Mouse (Mus musculus) heart, postnatal 0 days (tissue): ENCODE measurements at regions not wholly inside any gene's neighbourhood (a gene's known extent, or its start where the extent isn't known, plus 50 kb on each side); places are given as distances from the start of the nearest gene placed in this dataset.

Source experiments
- ATAC-seq: fragments of 200-750 bp; cut with Nextera tagmentation; 2 replicates; pipeline ENCODE4 v1.8.0; 2017; ENCODE audit warnings: low read depth, moderate number of reproducible peaks, moderate library complexity; ENCODE audit not compliant: insufficient read depth
- DNase-seq: peaks from one replicate; pipeline ENCODE4 v3.0.0-alpha.2; 2016; ENCODE audit warnings: low spot score
- H3K27ac ChIP-seq: fragments of 300-500 bp; sonication (generic); 2 replicates; pipeline ENCODE4 v1.5.1; 2014; ENCODE audit warnings: low read depth, mild to moderate bottlenecking
- H3K27me3 ChIP-seq: fragments of 300-500 bp; sonication (generic); 2 replicates; pipeline ENCODE4 v1.6.1; 2014; ENCODE audit warnings: low read length, mixed read lengths; ENCODE audit not compliant: control insufficient read depth, insufficient read depth
- H3K36me3 ChIP-seq: fragments of 300-500 bp; sonication (generic); replicated peaks from 2 replicates; pipeline ENCODE4 v1.6.1; 2014; ENCODE audit warnings: low read length, mixed read lengths; ENCODE audit not compliant: control insufficient read depth, insufficient read depth
- H3K4me1 ChIP-seq: fragments of 300-500 bp; sonication (generic); 2 replicates; pipeline ENCODE4 v1.6.1; 2014; ENCODE audit warnings: antibody characterized with exemption; ENCODE audit not compliant: control insufficient read depth, insufficient read depth
- H3K4me2 ChIP-seq: fragments of 300-500 bp; sonication (generic); 2 replicates; pipeline ENCODE4 v1.6.1; 2014; ENCODE audit warnings: low read depth, mild to moderate bottlenecking, low read length, moderate library complexity
- H3K4me3 ChIP-seq: fragments of 300-500 bp; sonication (generic); 2 replicates; pipeline ENCODE4 v1.5.1; 2014; ENCODE audit warnings: low read depth, low read length
- H3K9ac ChIP-seq: fragments of 300-500 bp; sonication (generic); replicated peaks from 2 replicates; pipeline ENCODE4 v1.6.1; 2014; ENCODE audit warnings: low read depth, low read length, mixed read lengths
- H3K9me3 ChIP-seq: fragments of 300-500 bp; sonication (generic); replicated peaks from 2 replicates; pipeline ENCODE4 v1.6.1; 2016; ENCODE audit warnings: low read length; ENCODE audit not compliant: control insufficient read depth
- CTCF ChIP-seq: IDR thresholded peaks from 2 replicates; pipeline ENCODE4 v1.5.1; 2016; ENCODE audit warnings: antibody characterized with exemption, control low read depth, low read depth
- EP300 ChIP-seq: IDR thresholded peaks from 2 replicates; pipeline ENCODE4 v1.6.1; 2016; ENCODE audit warnings: antibody characterized with exemption, low read depth
- WGBS: fragments of 180-500 bp; shearing (Covaris S2); extraction: QIAGEN DNeasy Blood & Tissue Kit; methylation state at CpG from one replicate; pipeline ENCODE4 v1.1.7; 2014; 5-methylcytosine and 5-hydroxymethylcytosine counted together

DNA sequence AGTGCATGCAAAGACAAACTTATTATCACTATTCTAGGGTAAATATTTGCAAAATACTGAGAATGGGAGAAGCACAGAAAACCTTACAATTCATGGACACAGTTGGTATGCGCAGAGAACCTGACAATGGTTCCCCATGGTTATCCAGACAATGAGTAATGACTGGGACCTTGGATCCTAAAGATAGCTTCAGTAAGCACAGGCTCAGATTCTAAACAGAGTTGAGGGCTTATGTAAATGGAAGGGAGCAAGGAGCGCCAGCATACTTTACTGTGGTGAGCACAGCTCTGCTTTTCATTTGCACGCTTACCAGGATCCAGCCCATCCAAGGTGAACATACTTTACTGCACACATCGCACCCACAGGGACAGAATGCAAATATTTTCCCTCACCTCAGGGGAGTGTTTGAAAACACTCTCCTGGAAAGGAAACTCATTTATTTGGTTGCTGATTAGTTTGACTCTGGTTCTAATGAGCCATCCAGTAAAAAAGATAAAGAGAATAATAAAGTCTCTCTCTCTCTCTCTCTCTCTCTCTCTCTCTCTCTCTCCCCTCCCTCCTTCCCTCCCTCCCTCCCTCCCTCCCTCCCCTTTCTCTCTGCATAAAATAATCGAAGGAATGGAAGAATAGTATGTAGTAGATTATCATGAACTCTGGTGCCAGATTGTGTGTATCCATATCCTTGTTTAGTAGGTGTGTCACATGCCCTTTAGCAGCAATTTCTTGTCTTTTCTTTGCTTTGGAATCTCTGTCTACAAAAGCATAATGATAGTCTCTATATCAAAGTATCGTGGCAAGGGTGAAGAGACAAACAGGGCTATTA is 115.1 kb upstream of the 4930583I09Rik start:
- ATAC-seq (no peak), DNase-seq (no peak)
- Histone ChIP-seq H3K27me3 (no peaks in the 10 kb centered on the region), H3K9ac (no peak overlapping the region), H3K36me3 (no peaks in the 10 kb centered on the region), H3K4me1 (no peaks in the 10 kb centered on the region), H3K27ac (no peak overlapping the region), H3K4me2 (no peak overlapping the region), H3K9me3 (no peaks in the 10 kb centered on the region), H3K4me3 (no peak overlapping the region)
- TF ChIP-seq CTCF (no peak), EP300 (no peak)
- 71% methylated on average over 6 of the region's 6 CpGs for WGBS

DNA sequence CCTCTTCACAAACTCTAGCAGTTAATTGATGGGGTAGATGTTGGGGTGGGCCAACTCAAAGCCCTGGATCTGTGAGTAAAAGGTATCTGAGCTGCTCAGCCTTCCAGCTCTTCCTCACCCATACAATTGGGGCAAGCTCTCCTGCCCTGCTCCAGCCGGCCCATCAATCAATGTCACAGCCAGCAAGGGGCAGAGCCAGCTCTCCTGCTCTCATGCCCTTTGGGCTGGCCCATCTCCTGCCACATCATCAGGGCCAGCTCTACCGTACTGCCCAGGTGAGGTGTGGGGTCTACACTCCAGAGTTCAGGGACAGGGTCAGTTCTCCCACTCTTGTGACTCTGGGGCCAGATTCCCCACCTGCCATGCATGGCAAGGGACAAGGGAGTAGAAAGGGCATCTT is 107.3 kb upstream of the 4930583I09Rik start:
- Histone ChIP-seq H3K4me2 (no peak overlapping the region), H3K36me3 (no peaks in the 10 kb centered on the region), H3K4me3 (no peak overlapping the region), H3K27ac (no peak overlapping the region), H3K27me3 (no peaks in the 10 kb centered on the region), H3K9ac (no peak overlapping the region), H3K4me1 (no peaks in the 10 kb centered on the region), H3K9me3 (no peaks in the 10 kb centered on the region)
- WGBS = 57% methylated on average over 2 of the region's 2 CpGs
- no peak for ATAC-seq
- no peak for DNase-seq
- no peak for TF ChIP-seq EP300
- TF ChIP-seq CTCF = no peak

DNA sequence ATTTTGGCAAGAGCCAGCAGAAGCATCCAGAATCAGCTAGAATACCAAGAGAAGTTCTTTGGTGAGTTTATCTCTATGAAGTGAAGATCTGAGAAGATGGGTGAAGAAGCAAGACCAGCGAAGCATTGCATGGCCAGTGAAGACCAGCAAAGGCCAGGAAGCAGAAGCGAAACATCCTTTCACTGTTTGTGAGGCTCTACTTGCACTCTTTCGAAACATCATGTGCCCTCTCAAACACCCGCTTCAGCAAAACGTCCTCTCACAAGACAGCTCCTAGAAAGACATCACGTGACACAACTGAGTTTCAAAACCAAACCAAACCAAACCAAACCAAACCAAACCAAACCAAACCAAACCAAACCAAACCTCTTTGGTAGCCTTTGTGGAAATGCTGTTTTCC is 105.7 kb upstream of the 4930583I09Rik start:
- Histone ChIP-seq H3K27me3 (no peaks in the 10 kb centered on the region), H3K4me1 (no peaks in the 10 kb centered on the region), H3K4me3 (no peak overlapping the region), H3K9ac (no peak overlapping the region), H3K9me3 (no peaks in the 10 kb centered on the region), H3K4me2 (no peak overlapping the region), H3K36me3 (no peaks in the 10 kb centered on the region), H3K27ac (no peak overlapping the region)
- WGBS = 88% methylated on average over 6 of the region's 6 CpGs
- ATAC-seq (no peak), DNase-seq (no peak)
- no peak for TF ChIP-seq EP300
- no peak for TF ChIP-seq CTCF

DNA sequence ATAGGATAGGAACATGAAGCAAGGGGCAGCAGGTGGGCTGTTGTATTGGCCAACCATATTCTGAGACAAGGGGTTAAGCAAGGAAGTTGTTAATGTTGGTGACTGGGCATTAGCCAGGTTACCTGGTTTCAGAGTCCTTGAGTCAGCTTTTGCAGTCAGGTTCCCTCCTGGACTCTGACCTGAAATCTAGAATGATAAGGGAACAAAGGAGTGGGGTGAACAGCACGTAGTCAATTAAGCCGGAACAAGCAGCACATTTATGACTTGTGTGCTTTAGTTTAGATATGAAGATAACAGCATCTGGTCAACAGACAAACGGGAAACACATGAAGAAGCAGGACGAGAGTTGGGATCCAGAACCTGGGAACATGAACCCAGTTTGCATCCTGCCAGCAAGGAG is 99.8 kb upstream of the 4930583I09Rik start:
- Histone ChIP-seq H3K4me2 (no peak overlapping the region), H3K9ac (no peak overlapping the region), H3K27ac (no peak overlapping the region), H3K27me3 (no peaks in the 10 kb centered on the region), H3K4me1 (no peaks in the 10 kb centered on the region), H3K4me3 (no peak overlapping the region), H3K9me3 (no peaks in the 10 kb centered on the region), H3K36me3 (no peaks in the 10 kb centered on the region)
- 70% methylated on average over 4 of the region's 4 CpGs for WGBS
- ATAC-seq (no peak), DNase-seq (no peak)
- TF ChIP-seq CTCF (no peak), EP300 (no peak)

DNA sequence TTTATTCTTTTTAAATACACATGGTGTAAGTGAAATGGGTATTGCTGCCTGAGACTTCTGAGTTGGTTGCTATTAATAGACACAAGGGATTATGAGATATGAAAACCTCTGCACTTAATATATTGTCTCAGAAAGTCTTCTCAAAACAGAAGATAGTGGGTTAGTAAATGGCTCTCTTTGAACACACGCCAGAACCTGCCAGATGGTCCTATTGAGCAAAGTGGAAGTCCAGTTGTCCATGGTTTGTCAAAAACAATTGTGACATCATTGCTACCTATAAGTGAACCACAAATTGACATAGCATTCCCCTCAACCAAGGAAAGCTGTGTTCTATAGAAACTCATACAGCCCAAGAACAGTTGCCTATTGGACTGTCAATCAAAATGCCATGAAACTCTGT is 98.5 kb upstream of the 4930583I09Rik start:
- no peak overlapping the region for H3K4me2 ChIP-seq
- no peaks in the 10 kb centered on the region for H3K36me3 ChIP-seq
- no peak overlapping the region for H3K4me3 ChIP-seq
- DNase-seq (no peak), ATAC-seq (no peak)
- H3K9ac ChIP-seq = no peak overlapping the region
- H3K4me1 ChIP-seq = no peaks in the 10 kb centered on the region
- TF ChIP-seq CTCF = no peak
- no peak for TF ChIP-seq EP300
- WGBS = 74% methylated on average over 1 of the region's 1 CpGs
- H3K27ac ChIP-seq = no peak overlapping the region
- no peaks in the 10 kb centered on the region for H3K27me3 ChIP-seq
- H3K9me3 ChIP-seq = no peaks in the 10 kb centered on the region
